Mouse (Mus musculus) left cerebral cortex, postnatal 10 days (tissue): ENCODE results near the gene Stard5. TPM values are rescaled to one million over a fixed set of nuclear protein-coding genes. Genes with fewer than 3 reads are reported as not detected.
A peak's percentile ranks its signal among the peaks of the same experiment; 100 is the strongest.

ENCODE experiments used
- DNase-seq, 2 experiments: peaks; one replicate each; pipeline ENCODE4 v3.0.0; 2021 to 2022; ENCODE audit warnings: low spot score in 2 of 2, mixed read lengths in 1 of 2; ENCODE audit errors: extremely low spot score in 1 of 2
- intact Hi-C: fragments of 180-260 bp; cut with DNase I; formaldehyde crosslinking; loops from one replicate; pipeline ENCODE4 v1.15.1; 2025
- total RNA-seq, 2 experiments: library from RNA; stranded (reverse); gene quantifications; 2 replicates each; pipeline ENCODE4 v1.2.3; 2021

The Stard5 gene
- total RNA-seq = 1 to 10 TPM; 7.6 to 8.2 TPM

DNA sequence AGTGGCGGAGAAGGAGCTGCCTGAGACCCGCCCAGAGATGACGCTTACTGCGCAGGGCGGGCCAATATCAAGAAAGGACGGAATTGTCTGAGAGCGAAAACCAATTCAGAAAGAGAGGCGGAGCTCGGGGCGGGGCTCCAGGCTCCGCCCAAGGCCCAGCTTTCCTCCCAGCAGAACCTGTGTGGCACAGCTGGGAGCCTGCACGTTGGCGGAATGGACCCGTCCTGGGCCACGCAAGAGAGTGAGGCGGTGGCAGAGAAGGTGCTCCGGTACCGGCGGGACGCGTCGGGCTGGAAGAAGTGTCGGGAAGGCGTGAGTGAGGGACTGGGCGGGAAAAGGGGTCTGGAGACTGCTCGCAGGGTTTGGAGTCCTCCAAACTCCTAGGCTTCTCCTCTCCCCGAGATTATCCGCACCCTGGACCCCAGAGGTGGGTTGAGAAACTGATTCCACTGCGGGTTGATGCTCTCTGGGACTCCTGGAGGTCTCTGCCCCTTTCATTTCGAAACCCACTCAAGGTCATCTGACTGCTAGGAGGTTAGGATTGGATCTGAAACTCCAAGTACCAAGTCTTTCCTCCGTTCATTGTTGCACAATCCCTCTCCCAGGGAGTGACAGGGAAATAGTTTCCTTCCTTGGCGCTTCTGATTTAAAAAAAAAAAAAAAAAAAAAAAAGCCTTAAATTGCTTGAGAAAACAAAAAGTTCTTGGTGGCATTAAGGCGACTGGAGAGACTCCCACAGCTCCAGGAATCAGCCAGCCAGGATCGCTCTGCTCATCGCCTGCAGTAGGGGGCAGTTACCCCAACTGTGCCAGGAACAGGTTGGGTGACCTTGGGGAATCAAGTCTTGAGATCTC lies at the start of gene Stard5:
Gene Stard5, plus strand, starts transcription at position 132 of the 854 bp plus-strand sequence.
- intact Hi-C loops = no loop called here
- peak; percentile 84 to 93 for DNase-seq

DNA sequence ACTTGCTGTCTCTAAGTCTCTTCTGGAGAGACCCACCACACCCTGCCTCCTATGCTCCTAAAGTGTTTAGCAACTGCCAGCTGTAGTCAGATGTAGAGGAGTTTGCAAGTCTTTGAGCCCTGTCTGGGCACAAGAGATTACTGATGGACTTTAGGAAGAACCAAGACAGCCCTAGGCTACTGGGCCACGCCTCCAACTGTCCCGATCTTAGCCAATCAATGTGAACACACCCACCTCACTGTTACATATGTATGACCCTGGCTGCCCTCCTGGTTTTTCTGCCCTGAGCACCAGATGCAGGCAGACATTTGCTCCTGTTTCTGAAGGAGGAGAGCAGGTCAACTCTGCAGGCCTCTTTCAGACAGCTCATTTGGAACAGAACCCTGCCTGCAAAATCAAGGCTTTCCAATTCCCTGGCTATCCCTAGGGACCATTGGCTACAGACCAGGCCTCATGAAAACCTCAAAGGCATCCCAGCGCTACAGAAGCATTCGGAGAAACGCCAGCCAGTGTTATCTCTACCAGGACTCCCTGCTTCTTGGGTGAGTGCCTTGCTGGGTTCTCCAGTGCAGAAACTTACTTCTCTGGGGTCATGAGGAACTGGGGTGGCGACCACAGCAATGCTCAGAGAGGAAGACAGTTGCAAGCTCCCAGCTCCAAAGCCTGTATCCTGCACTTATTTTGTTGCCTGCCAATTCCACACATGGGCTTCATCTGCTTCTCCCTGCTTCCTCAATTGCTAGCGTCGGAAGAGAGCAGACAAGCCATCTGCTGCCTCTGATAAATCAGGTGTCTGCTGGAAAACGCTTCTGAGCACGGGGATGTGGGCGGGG lies 46.9 kb upstream of the Stard5 start, which contains the start of gene Tmc3:
Gene Tmc3, plus strand, starts transcription at position 289 of the 833 bp plus-strand sequence.
- DNase-seq = peak; percentile 36 to 64
- intact Hi-C loops = no loop called here

DNA sequence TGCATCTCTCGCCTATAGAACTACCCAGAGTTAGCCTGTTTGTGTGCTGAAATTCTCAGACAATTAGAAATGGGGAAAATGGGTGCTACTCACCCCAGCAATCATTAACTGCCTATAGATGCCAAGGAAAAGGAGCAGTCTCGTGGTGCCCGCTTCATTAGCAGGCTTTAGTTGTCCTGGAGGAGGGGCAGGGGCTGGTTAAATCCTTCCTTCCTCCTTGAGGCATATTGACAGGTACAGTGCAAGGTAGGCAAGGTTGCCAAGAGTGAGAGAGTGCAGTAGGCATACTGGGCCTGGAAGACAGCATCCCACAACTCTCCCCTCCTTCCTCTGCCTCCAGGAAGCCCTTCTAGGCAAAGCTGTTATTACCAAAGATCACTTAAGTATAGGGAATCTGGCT lies 37.7 kb upstream of the Stard5 start:
- DNase-seq = no peak
- intact Hi-C loops = no loop called here

DNA sequence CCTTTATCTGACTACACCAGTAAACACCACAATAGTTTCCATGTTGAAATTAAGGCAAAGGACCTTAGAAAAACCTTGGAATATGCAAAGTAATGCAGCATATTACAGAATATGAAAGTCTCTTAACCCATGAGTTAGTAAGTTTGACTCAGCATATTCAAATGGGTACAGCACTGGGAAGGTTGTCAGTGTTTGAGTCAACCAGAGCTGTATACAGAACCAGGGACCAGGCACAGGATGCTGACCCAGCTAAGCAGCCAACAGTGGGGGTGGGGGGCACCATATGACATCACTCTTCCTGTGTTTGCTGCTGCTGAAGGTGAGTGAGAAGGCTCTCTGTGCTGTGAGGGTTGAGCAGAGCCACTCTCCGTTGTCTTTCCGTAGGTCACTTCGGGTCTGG lies 34.7 kb upstream of the Stard5 start:
- DNase-seq = no peak
- intact Hi-C loops = no loop called here

DNA sequence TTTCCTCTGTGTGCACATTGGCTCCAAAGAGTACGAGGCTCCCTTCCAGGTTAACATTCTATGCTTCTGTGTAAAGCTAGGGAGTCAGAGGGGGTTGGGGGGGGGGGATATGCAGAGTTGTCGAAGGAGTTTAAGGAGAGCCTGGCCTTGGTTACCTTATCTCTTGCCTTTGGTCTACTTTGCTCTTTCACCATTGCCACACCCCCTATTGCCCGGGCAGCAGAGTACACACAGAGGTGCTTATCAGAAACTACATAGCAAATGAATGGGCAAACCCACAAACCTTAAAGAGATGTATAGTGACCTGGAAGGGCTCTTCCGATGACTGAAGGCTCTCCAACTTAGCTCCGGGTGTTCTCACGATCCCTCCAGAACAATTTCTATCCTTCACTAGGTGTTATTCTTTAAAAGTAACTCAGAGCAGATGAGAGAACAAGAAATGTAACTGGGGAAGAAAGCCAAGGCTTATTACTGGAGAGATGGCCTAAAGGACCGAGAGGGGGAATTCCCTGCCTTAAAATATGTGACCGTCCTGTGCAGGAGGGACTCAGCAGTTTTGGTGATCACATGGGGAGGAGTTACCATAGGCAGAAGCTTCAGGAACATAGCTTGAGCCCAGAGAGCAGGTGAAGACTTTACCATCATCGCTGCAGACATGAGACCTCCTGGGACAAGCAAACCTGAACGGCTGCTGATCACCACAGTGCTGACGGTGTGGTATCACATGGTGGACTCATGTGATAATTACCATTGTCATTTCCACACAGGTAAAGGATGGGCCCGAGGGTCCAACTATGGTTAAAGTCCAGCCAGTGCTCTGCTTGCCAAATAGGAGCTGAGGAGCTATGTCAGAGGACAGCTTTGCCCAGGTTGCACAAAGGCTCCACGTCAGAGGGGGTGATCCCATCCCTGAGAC lies 32.5 kb upstream of the Stard5 start:
- intact Hi-C loops = no loop called here
- DNase-seq = no peak

- DNase-seq = peak in 1 of 2 experiments; percentile 51
- intact Hi-C loops = no loop called here
These were observed 31.9 kb upstream of the Stard5 start for GRCm38 (mm10) chr7:83599913-83600286.

DNA sequence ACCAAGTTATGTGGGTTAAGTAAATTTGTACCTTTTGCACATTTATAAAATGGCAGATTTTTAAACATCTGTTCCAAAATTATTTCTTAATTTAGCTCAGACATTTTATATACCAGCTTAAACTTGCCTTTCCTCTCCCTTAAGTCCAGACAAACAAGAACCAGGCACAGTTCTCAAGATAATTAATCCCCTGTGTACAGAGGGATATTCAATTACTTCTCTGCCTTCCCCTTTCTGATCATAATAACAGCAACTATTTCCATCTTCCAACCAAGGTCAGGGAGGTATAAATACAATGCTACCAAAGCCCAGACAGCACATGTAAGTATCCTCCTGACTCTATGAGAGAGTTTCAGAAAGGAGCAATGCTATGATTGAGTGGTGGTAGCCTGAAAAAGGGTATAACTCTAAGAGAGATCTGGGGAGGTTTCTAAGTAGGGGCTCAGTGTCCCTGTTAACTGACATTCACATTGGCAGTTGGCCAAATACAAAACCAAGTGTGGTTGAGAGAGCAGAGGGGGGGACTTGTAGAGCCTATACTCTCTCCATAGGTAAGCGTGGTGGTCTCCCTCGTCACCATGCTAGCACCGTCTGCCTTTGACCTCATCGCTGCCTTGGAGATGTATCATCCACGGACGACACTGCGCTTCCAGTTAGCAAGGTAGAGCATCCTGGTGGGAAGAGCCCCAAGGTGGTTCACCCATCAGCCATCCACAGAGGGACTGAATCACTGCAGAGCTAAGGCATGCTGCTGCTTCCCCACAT lies 27.4 kb upstream of the Stard5 start:
- intact Hi-C loops = no loop called here

GRCm38 (mm10) chr7:83606796-83607195 lies 25.0 kb upstream of the Stard5 start:
- intact Hi-C loops = no loop called here
- DNase-seq = no peak

More for the DNA sequence above, 27.4 kb upstream of the Stard5 start:
- DNase-seq = no peak

- DNase-seq = no peak
- intact Hi-C loops = no loop called here
These were observed 21.9 kb upstream of the Stard5 start for GRCm38 (mm10) chr7:83609891-83610290.

DNA sequence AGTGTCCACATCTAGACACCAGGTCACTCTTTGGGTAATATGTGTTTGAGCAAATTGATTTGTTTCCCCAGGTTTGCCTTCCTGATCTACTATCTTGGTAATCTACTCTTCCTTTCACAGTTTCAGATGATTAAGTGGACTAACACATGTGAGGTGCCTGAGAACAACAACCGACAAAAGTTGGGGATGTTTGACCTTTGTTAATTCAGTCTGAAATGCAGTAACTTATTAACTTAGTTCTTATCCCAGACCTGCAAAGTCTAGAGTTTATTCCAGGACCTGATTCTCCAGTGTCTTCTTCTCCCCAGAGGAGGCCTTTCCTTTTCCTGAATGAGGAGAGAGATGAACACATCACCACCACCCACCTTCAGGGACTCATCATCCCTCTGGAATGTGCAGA lies 19.9 kb upstream of the Stard5 start:
- DNase-seq = no peak
- intact Hi-C loops = no loop called here

DNA sequence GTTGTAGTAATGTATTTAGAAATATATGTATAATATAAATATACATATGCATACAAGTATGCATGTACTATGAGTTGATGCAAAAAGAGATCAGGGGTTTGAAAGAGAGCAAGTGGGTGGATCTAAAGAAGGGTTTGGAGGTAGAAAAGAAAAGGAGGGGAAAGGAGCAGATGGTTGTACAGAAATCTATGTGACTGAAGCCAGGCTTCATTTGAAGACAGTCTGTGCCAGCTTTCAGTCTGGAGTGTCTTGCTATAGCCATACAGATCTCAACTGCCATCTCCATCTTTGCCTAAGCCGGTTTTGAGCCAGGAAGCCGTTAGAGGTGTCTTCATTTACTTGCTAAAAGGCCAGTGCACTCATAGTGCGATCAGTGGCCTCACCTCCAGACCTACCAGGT lies 16.5 kb upstream of the Stard5 start:
- intact Hi-C loops = no loop called here
- DNase-seq = peak in 1 of 2 experiments; percentile 13

GRCm38 (mm10) chr7:83615815-83616214 lies 15.9 kb upstream of the Stard5 start:
- intact Hi-C loops = no loop called here
- DNase-seq = no peak

GRCm38 (mm10) chr7:83616268-83616667 lies 15.5 kb upstream of the Stard5 start:
- intact Hi-C loops = no loop called here
- no peak for DNase-seq

- no peak for DNase-seq
- intact Hi-C loops = no loop called here
These were observed 13.1 kb upstream of the Stard5 start for GRCm38 (mm10) chr7:83618709-83619108.

GRCm38 (mm10) chr7:83622582-83622981 lies 9.2 kb upstream of the Stard5 start:
- no peak for DNase-seq
- intact Hi-C loops = no loop called here

DNA sequence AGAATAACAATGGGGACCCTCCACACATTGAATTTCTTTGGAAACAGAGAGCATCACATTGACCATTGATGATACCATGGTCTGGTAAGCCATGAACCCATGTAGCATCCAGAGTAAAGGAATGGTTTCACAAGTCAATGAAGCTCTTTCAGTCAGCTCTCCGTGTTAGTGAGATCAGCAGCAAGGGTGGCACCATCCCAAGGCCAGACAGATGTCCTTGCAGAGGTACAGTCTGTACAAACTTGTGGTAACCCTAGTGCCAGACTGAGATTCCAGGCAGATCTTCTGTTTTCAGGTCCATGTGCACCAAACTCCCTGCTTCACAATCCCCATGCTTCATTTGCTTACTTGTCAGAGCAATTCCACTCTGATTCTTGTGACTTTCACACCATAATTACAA lies 7.7 kb upstream of the Stard5 start:
- no peak for DNase-seq
- intact Hi-C loops = no loop called here

DNA sequence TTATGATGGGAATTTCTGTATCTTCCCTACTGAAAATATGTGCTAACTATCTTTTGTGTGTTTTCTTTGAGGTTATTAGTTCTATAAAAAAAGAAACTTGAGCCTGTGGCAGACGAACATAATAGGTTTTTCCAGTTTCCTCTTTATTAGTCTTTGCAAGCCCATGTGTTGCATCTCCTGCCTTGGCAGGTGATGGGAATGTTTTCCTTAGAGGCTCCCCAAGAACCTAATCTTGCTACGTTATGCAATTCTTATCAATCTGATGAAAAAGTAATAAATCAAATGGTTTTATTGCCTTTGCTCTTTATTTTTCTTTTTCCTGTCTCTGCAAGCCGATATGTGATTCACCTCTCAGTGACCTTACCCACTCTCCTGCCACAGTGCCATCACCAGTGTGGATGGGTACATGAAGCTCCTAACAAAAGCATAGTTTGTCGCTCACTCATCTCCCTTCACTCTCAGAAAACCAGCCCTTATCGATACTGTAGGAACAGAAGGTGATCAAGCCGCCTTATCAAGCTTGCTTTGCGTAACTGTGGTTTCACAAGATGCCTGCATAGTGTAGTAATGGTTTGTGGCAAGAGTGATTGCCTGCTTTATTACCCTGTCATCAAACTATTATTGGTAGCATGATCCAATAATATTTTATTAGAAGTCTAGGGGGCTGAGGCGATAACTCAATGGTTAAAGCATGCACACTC lies 5.1 kb upstream of the Stard5 start:
- intact Hi-C loops = no loop called here
- DNase-seq = no peak

DNA sequence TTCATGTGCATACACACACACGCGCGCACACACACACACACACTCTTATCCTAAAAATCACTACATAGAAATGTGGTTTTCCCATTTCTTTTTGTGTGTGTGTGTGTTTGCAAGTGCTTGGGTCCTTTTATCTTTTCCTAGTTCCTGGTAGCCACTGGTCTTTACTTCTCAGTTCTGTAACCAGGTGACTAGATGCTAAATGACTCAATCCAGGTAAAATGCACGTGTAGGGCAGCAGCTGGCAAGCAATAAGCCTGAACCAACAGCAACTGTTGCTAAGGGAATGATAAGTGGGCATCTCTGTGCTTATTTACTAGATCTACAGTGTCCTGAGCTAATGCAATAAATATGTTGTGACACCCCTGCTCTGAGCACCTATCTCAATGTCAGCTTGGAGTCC lies 4.4 kb upstream of the Stard5 start:
- no peak for DNase-seq
- intact Hi-C loops = no loop called here
